Mouse (Mus musculus) forebrain, embryonic 13.5 days (tissue): ENCODE results near the gene Hlx. TPM values are rescaled to one million over a fixed set of nuclear protein-coding genes. Genes with fewer than 3 reads are reported as not detected.

Experiments
- ATAC-seq: fragments of 200-750 bp; cut with Nextera tagmentation; 2 replicates; pipeline ENCODE4 v1.8.0; 2017
- H3K27ac ChIP-seq: fragments of 300-500 bp; sonication (generic); 2 replicates; pipeline ENCODE4 v1.5.1; 2015; ENCODE audit warnings: inconsistent platforms, mild to moderate bottlenecking, moderate library complexity
- H3K27me3 ChIP-seq: fragments of 300-500 bp; sonication (generic); 2 replicates; pipeline ENCODE4 v1.6.1; 2015; ENCODE audit warnings: mild to moderate bottlenecking, inconsistent platforms
- H3K36me3 ChIP-seq: fragments of 300-500 bp; sonication (generic); 2 replicates; pipeline ENCODE4 v1.6.1; 2015; ENCODE audit warnings: mild to moderate bottlenecking, inconsistent platforms; ENCODE audit not compliant: poor library complexity, severe bottlenecking
- H3K4me1 ChIP-seq: fragments of 300-500 bp; sonication (generic); 2 replicates; pipeline ENCODE4 v1.6.1; 2015; ENCODE audit warnings: inconsistent platforms
- H3K4me2 ChIP-seq: fragments of 300-500 bp; sonication (generic); 2 replicates; pipeline ENCODE4 v1.6.1; 2015; ENCODE audit warnings: inconsistent platforms, mild to moderate bottlenecking, moderate library complexity
- H3K4me3 ChIP-seq: fragments of 300-500 bp; sonication (generic); 2 replicates; pipeline ENCODE4 v1.5.1; 2015; ENCODE audit warnings: mild to moderate bottlenecking, inconsistent platforms
- H3K9ac ChIP-seq: fragments of 300-500 bp; sonication (generic); 2 replicates; pipeline ENCODE4 v1.6.1; 2015; ENCODE audit warnings: mild to moderate bottlenecking, inconsistent platforms
- H3K9me3 ChIP-seq: fragments of 300-500 bp; sonication (generic); replicated peaks from 2 replicates; pipeline ENCODE4 v1.6.1; 2016; ENCODE audit warnings: inconsistent platforms
- WGBS: fragments of 180-500 bp; shearing (Covaris S2); methylation state at CpG from one replicate; pipeline ENCODE4 v1.1.7; 2015; 5-methylcytosine and 5-hydroxymethylcytosine counted together
- polyA plus RNA-seq: library from polyadenylated mRNA; unstranded; fragments of >200 nt; fragmentation: Nextera tagmentation; extraction: Ambion mirVana; gene quantifications from 2 replicates; pipeline ENCODE4 v1.2.1, GENCODE M21; 2015

The Hlx gene
- polyA plus RNA-seq, 1 experiment from 2014 or later: 1.5 TPM

- 3% methylated on average over 12 of the region's 12 CpGs for WGBS
- no peak overlapping the region for H3K4me2 ChIP-seq
Measured at GRCm38 (mm10) chr1:184730453-184731013, 1.9 kb downstream of the Hlx start.

GRCm38 (mm10) chr1:184729357-184730140, 2.9 kb downstream of the Hlx start:
- Histone ChIP-seq H3K4me1 (peaks cover 32% of the 10 kb centered on the region), H3K9me3 (no peaks in the 10 kb centered on the region), H3K27ac (no peak overlapping the region), H3K9ac (no peak overlapping the region), H3K4me2 (no peak overlapping the region), H3K27me3 (peaks cover 98% of the 10 kb centered on the region), H3K4me3 (no peak overlapping the region), H3K36me3 (no peaks in the 10 kb centered on the region)
- under 1% methylated on average over 19 of the region's 19 CpGs for WGBS
- ATAC-seq: no peak

More at GRCm38 (mm10) chr1:184730453-184731013, 1.9 kb downstream of the Hlx start:
- no peak overlapping the region for H3K9ac ChIP-seq
- H3K27ac ChIP-seq: no peak overlapping the region
- ATAC-seq: no peak
- H3K27me3 ChIP-seq: peaks cover 96% of the 10 kb centered on the region
- no peaks in the 10 kb centered on the region for H3K36me3 ChIP-seq
- H3K4me1 ChIP-seq: peaks cover 32% of the 10 kb centered on the region
- H3K4me3 ChIP-seq: no peak overlapping the region
- H3K9me3 ChIP-seq: no peaks in the 10 kb centered on the region

- 2% methylated on average over 6 of the region's 6 CpGs for WGBS
- peaks cover 98% of the 10 kb centered on the region for H3K27me3 ChIP-seq
- no peak for ATAC-seq
- no peak overlapping the region for H3K4me2 ChIP-seq
- peaks cover 29% of the 10 kb centered on the region for H3K4me1 ChIP-seq
- H3K9ac ChIP-seq: no peak overlapping the region
- H3K36me3 ChIP-seq: no peaks in the 10 kb centered on the region
- H3K4me3 ChIP-seq: no peak overlapping the region
- no peak overlapping the region for H3K27ac ChIP-seq
- no peaks in the 10 kb centered on the region for H3K9me3 ChIP-seq
Measured at GRCm38 (mm10) chr1:184728561-184729115, 3.8 kb downstream of the Hlx start.

GRCm38 (mm10) chr1:184727401-184728265, 4.8 kb downstream of the Hlx start:
- ATAC-seq: peak; percentile 57
- WGBS: 2% methylated on average over 49 of the region's 49 CpGs
- peak overlapping the region; percentile 65 for H3K4me2 ChIP-seq
- peaks cover 98% of the 10 kb centered on the region for H3K27me3 ChIP-seq
- peak overlapping the region; percentile 45 for H3K9ac ChIP-seq
- H3K9me3 ChIP-seq: no peaks in the 10 kb centered on the region
- no peaks in the 10 kb centered on the region for H3K36me3 ChIP-seq
- peak overlapping the region; percentile 41 for H3K4me3 ChIP-seq
- peaks cover 25% of the 10 kb centered on the region for H3K4me1 ChIP-seq
- H3K27ac ChIP-seq: no peak overlapping the region

GRCm38 (mm10) chr1:184726576-184727300, 5.7 kb downstream of the Hlx start:
- no peaks in the 10 kb centered on the region for H3K36me3 ChIP-seq
- peaks cover 100% of the 10 kb centered on the region for H3K27me3 ChIP-seq
- no peak overlapping the region for H3K4me3 ChIP-seq
- H3K27ac ChIP-seq: no peak overlapping the region
- H3K4me2 ChIP-seq: peak overlapping the region; percentile 65; the same call in 1 of the 2 replicates
- WGBS: 3% methylated on average over 16 of the region's 16 CpGs
- no peak overlapping the region for H3K9ac ChIP-seq
- H3K9me3 ChIP-seq: no peaks in the 10 kb centered on the region
- peaks cover 17% of the 10 kb centered on the region for H3K4me1 ChIP-seq
- no peak for ATAC-seq

- Histone ChIP-seq H3K9ac (no peak overlapping the region), H3K4me3 (no peak overlapping the region), H3K4me2 (no peak overlapping the region), H3K27ac (no peak overlapping the region), H3K9me3 (no peaks in the 10 kb centered on the region), H3K4me1 (peaks cover 12% of the 10 kb centered on the region), H3K36me3 (no peaks in the 10 kb centered on the region), H3K27me3 (peaks cover 100% of the 10 kb centered on the region)
- 2% methylated on average over 11 of the region's 11 CpGs for WGBS
- ATAC-seq: no peak
Measured at GRCm38 (mm10) chr1:184725318-184725790, 7.1 kb downstream of the Hlx start.

GRCm38 (mm10) chr1:184724551-184725317, 7.7 kb downstream of the Hlx start:
- Histone ChIP-seq H3K36me3 (no peaks in the 10 kb centered on the region), H3K4me1 (peaks cover 12% of the 10 kb centered on the region), H3K9me3 (no peaks in the 10 kb centered on the region), H3K9ac (no peak overlapping the region), H3K4me2 (no peak overlapping the region), H3K4me3 (no peak overlapping the region), H3K27me3 (peaks cover 100% of the 10 kb centered on the region), H3K27ac (no peak overlapping the region)
- ATAC-seq: no peak
- under 1% methylated on average over 23 of the region's 23 CpGs for WGBS

- Histone ChIP-seq H3K9me3 (no peaks in the 10 kb centered on the region), H3K9ac (no peak overlapping the region), H3K4me2 (no peak overlapping the region), H3K4me1 (peaks cover 12% of the 10 kb centered on the region), H3K27me3 (peaks cover 100% of the 10 kb centered on the region), H3K4me3 (no peak overlapping the region), H3K36me3 (no peaks in the 10 kb centered on the region), H3K27ac (no peak overlapping the region)
- ATAC-seq: no peak
- WGBS: 0% methylated on average over 3 of the region's 3 CpGs
Measured at GRCm38 (mm10) chr1:184723899-184724298, 8.5 kb downstream of the Hlx start.

GRCm38 (mm10) chr1:184721121-184721520, 11.3 kb downstream of the Hlx start:
- Histone ChIP-seq H3K27me3 (peaks cover 100% of the 10 kb centered on the region), H3K9me3 (no peaks in the 10 kb centered on the region), H3K4me2 (no peak overlapping the region), H3K27ac (no peak overlapping the region), H3K36me3 (no peaks in the 10 kb centered on the region), H3K9ac (no peak overlapping the region), H3K4me1 (no peaks in the 10 kb centered on the region), H3K4me3 (no peak overlapping the region)
- no peak for ATAC-seq
- 2% methylated on average over 9 of the region's 9 CpGs for WGBS

GRCm38 (mm10) chr1:184720162-184721025, 12.0 kb downstream of the Hlx start:
- Histone ChIP-seq H3K4me2 (no peak overlapping the region), H3K27ac (no peak overlapping the region), H3K9me3 (no peaks in the 10 kb centered on the region), H3K4me3 (no peak overlapping the region), H3K36me3 (no peaks in the 10 kb centered on the region), H3K27me3 (peaks cover 100% of the 10 kb centered on the region), H3K4me1 (no peaks in the 10 kb centered on the region), H3K9ac (no peak overlapping the region)
- ATAC-seq: no peak
- 2% methylated on average over 26 of the region's 26 CpGs for WGBS
